Mouse (Mus musculus) hindbrain, embryonic 15.5 days (tissue): ENCODE measurements at regions not wholly inside any gene's neighbourhood (a gene's known extent, or its start where the extent isn't known, plus 50 kb on each side); places are given as distances from the start of the nearest gene placed in this dataset.

ENCODE experiments used
- ATAC-seq: fragments of 200-750 bp; cut with Nextera tagmentation; 2 replicates; pipeline ENCODE4 v1.8.0; 2017; ENCODE audit warnings: low read depth, moderate number of reproducible peaks, moderate TSS enrichment; ENCODE audit not compliant: low FRiP score
- H3K27ac ChIP-seq: fragments of 300-500 bp; sonication (generic); replicated peaks from 2 replicates; pipeline ENCODE4 v1.5.1; 2015; ENCODE audit warnings: mild to moderate bottlenecking, inconsistent platforms
- H3K27me3 ChIP-seq: fragments of 300-500 bp; sonication (generic); 2 replicates; pipeline ENCODE4 v1.6.1; 2015; ENCODE audit warnings: control low read depth, inconsistent platforms
- H3K36me3 ChIP-seq: fragments of 300-500 bp; sonication (generic); 2 replicates; pipeline ENCODE4 v1.6.1; 2015; ENCODE audit warnings: control low read depth, inconsistent platforms
- H3K4me1 ChIP-seq: fragments of 300-500 bp; sonication (generic); replicated peaks from 2 replicates; pipeline ENCODE4 v1.6.1; 2015; ENCODE audit warnings: control low read depth, inconsistent platforms
- H3K4me2 ChIP-seq: fragments of 300-500 bp; sonication (generic); 2 replicates; pipeline ENCODE4 v1.6.1; 2015; ENCODE audit warnings: moderate library complexity, mild to moderate bottlenecking, inconsistent platforms
- H3K4me3 ChIP-seq: fragments of 300-500 bp; sonication (generic); 2 replicates; pipeline ENCODE4 v1.5.1; 2015; ENCODE audit warnings: mild to moderate bottlenecking, inconsistent platforms
- H3K9ac ChIP-seq: fragments of 300-500 bp; sonication (generic); 2 replicates; pipeline ENCODE4 v1.6.1; 2015; ENCODE audit warnings: inconsistent platforms
- H3K9me3 ChIP-seq: fragments of 300-500 bp; sonication (generic); 2 replicates; pipeline ENCODE4 v1.6.1; 2016; ENCODE audit warnings: control low read depth, inconsistent platforms
- WGBS: fragments of 180-500 bp; shearing (Covaris S2); methylation state at CpG from one replicate; pipeline ENCODE4 v1.1.7; 2015; 5-methylcytosine and 5-hydroxymethylcytosine counted together

DNA sequence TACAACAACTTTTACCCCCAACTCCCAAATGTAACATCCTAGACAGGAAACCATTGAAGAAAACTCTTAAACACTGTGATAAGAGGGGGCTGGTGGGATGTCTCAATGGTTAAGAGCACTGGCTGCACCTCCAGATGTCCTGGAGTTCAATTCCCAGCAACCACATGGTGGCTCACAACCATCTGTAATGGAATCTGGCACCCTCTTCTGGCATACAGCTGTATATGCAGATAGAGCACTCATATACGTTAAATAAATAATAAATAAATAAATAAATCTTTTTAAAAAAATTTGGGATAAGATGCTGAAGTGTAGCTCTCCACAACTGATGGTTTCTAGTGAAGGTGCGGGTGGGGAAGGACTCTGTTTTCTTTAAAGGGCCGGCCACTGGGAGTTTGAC lies 69.3 kb downstream of the Kctd15 start:
- H3K4me1 ChIP-seq: no peaks in the 10 kb centered on the region
- H3K4me2 ChIP-seq: no peak overlapping the region
- 95% methylated on average over 3 of the region's 3 CpGs for WGBS
- H3K36me3 ChIP-seq: no peaks in the 10 kb centered on the region
- no peak overlapping the region for H3K4me3 ChIP-seq
- ATAC-seq: no peak
- H3K9me3 ChIP-seq: no peaks in the 10 kb centered on the region
- H3K27ac ChIP-seq: no peak overlapping the region
- H3K27me3 ChIP-seq: no peaks in the 10 kb centered on the region
- no peak overlapping the region for H3K9ac ChIP-seq

DNA sequence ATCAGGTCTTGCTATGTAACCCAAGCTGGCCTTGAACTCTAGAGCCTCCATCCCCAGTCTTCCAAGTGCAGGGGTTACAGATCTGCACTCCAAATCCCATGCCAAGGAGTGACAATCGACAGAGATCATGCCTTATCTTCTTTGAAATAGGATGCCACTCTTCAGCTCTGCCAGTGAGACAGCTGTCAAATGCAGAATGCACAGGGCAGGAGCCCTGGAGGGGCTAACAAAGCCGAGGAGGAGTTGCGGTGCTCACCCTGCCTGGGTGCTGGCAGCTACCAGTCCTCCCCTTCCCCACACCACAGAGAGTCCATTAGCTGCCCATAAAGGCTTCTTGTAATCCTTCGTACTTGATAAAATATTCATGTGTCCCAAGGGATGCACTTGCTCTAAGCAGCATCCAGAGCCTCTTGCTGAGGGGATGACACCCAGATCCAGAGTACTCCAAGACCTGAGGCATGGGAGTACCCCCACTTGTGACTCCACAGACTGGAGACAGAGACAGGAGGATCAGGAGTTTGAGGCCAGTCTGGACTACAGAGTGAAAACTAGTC lies 71.1 kb downstream of the Kctd15 start:
- Histone ChIP-seq H3K27me3 (no peaks in the 10 kb centered on the region), H3K4me2 (no peak overlapping the region), H3K4me1 (no peaks in the 10 kb centered on the region), H3K9ac (no peak overlapping the region), H3K36me3 (no peaks in the 10 kb centered on the region), H3K4me3 (no peak overlapping the region), H3K9me3 (no peaks in the 10 kb centered on the region), H3K27ac (no peak overlapping the region)
- ATAC-seq: no peak
- WGBS: 54% methylated on average over 4 of the region's 4 CpGs

DNA sequence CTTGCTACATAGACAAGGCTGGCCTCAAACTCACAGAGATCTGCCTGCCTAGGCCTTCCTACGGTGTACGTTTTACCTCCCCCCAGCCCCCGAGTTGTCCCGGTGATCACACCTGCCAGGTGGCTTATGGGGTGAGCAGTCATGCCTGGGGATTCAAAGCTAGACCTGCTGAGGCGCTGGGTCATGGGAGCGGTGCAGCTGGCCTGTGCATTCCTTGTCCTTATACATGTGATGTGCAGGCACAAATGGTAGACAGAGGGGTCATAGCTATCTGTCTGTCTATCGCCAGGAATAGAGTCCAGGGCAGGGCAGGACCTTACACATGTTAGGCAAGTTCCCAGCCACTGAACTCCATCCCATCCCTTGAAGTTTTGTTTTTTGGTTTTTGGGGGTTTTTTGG lies 71.7 kb downstream of the Kctd15 start:
- H3K9me3 ChIP-seq: no peaks in the 10 kb centered on the region
- WGBS: 94% methylated on average over 7 of the region's 7 CpGs
- no peak overlapping the region for H3K27ac ChIP-seq
- no peaks in the 10 kb centered on the region for H3K4me1 ChIP-seq
- H3K4me3 ChIP-seq: no peak overlapping the region
- no peak overlapping the region for H3K9ac ChIP-seq
- no peak for ATAC-seq
- H3K36me3 ChIP-seq: no peaks in the 10 kb centered on the region
- H3K4me2 ChIP-seq: no peak overlapping the region
- no peaks in the 10 kb centered on the region for H3K27me3 ChIP-seq

DNA sequence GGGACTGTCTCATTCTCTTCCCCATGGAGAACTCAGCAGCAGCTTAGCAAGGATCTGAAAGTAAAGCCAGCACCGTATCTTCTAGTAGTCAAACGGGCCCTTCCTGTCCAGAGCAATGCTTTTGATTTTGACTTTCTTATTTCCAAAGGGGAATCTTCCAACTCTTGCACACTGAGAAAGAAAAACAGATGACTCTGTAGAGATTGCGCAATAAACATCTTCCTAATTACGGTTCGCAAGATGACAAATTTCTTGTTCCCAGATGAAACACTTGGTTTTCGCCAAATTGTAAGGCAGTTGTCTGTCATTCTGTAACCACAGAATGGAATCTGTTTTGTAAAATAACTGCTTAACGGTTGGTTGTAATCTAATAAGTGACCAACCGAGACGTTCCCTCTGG lies 75.7 kb downstream of the Kctd15 start:
- WGBS: 93% methylated on average over 9 of the region's 9 CpGs
- no peaks in the 10 kb centered on the region for H3K4me1 ChIP-seq
- no peak for ATAC-seq

DNA sequence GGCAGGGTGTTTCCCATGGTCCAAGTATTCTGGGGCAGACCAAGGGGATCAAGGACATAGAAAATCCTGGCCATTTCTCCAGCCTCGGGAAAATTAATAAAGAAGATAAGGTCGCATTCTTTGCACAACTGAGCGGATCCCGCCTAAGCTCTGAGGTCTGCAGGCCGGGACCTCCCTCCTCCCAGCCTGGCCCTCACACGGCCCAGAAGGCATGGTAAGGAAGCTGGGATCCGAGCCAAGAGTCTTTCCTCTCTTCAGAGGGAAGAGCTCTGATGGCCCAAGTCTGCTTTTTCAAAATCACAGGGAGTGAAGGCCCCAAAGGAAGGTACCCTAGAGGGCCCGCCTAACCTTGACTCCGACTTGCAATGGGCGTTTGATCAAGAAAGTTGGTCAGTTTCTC lies 85.2 kb downstream of the Kctd15 start:
- peak; percentile 21; the same call in 1 of the 2 replicates for ATAC-seq
- Histone ChIP-seq H3K9ac (no peak overlapping the region), H3K4me1 (peaks cover 19% of the 10 kb centered on the region), H3K4me2 (peak overlapping the region; percentile 57; the same call in 1 of the 2 replicates), H3K27ac (no peak overlapping the region), H3K4me3 (no peak overlapping the region), H3K36me3 (no peaks in the 10 kb centered on the region), H3K27me3 (no peaks in the 10 kb centered on the region), H3K9me3 (no peaks in the 10 kb centered on the region)
- WGBS: 45% methylated on average over 10 of the region's 10 CpGs

More for the DNA sequence above, 75.7 kb downstream of the Kctd15 start:
- no peaks in the 10 kb centered on the region for H3K36me3 ChIP-seq
- no peak overlapping the region for H3K4me2 ChIP-seq
- no peak overlapping the region for H3K27ac ChIP-seq
- no peaks in the 10 kb centered on the region for H3K9me3 ChIP-seq
- no peak overlapping the region for H3K9ac ChIP-seq
- H3K27me3 ChIP-seq: no peaks in the 10 kb centered on the region
- H3K4me3 ChIP-seq: no peak overlapping the region

DNA sequence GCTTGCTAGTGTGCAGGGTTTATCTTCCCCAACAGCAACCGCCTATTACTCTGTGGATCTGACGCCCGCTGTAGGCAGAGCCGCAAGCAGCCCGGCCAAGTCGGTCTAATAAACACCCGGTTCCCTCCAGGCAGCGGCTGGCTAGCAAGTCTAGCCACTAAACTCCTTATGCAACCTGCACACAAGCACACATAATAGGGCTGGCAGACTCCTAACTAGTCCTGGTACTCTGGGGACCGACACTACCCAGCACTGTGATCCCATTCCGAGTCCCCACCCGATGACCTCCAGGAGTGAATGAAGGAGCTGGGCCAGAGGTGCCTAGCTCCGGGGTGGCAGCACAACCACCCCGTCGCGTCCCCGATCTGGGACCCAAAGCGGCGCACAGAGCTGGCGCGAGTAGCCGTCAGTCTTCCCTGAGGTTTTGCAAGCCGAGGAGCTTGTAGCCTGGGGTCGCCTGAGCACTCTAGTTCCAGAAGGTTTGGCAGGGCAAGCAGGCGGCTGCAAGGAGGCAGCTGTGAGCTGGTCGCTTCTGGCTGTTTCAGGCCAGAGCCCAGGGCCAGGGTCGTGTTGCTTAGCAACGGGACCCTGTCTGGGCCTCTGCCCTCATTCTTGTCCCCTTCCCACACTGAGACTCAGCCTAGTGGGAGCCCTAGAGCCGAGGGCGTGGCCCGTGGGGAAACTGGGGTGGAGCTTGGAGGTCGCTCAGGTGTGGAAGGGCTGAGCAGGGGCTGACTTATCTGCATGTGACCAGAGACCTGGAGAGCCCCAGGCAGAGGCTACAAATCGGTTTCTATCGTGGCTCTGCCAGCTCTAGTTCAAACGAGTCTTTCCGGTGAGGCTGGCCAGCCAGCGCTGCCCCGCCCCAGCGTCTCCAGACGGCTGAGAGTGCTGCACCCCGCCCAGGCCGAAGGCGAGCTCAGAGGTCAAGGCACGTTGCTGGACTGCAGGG lies 86.1 kb downstream of the Kctd15 start:
- peak overlapping the region; percentile 57 for H3K4me2 ChIP-seq
- ATAC-seq: peak; percentile 84
- WGBS: 2% methylated on average over 43 of the region's 43 CpGs

DNA sequence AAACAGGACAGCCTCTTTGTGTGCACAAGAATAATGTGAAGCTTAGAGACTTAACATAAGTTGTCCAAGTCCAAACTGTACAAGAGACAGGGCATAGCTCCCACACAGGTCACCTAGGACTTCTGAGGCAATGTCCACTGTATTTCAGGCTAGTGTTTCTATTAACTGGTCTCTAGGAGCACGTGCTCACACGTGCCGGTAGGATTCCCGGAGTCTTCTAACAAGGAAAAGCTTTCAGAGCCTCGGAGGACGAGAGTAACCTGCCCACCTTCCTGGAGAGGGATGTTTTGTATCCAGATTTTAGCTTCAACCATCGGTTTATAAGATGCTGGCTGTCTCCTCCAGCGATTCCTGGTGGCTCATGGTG lies 86.8 kb downstream of the Kctd15 start:
- Histone ChIP-seq H3K9me3 (no peaks in the 10 kb centered on the region), H3K4me2 (peak overlapping the region; percentile 57), H3K9ac (0 out of 2 replicates have a peak overlapping the region, but pooled peaks have one; percentile 3), H3K4me3 (peak overlapping the region; percentile 28; the same call in 1 of the 2 replicates), H3K27me3 (no peaks in the 10 kb centered on the region), H3K36me3 (no peaks in the 10 kb centered on the region), H3K4me1 (peaks cover 19% of the 10 kb centered on the region), H3K27ac (no peak overlapping the region)
- ATAC-seq: no peak
- WGBS: 15% methylated on average over 8 of the region's 8 CpGs

More for the DNA sequence above, 86.1 kb downstream of the Kctd15 start:
- no peaks in the 10 kb centered on the region for H3K27me3 ChIP-seq
- peak overlapping the region; percentile 25 for H3K9ac ChIP-seq
- H3K27ac ChIP-seq: peak overlapping the region; percentile 32; the same call in 1 of the 2 replicates
- H3K9me3 ChIP-seq: no peaks in the 10 kb centered on the region
- no peaks in the 10 kb centered on the region for H3K36me3 ChIP-seq
- H3K4me1 ChIP-seq: peaks cover 19% of the 10 kb centered on the region
- H3K4me3 ChIP-seq: peak overlapping the region; percentile 28

DNA sequence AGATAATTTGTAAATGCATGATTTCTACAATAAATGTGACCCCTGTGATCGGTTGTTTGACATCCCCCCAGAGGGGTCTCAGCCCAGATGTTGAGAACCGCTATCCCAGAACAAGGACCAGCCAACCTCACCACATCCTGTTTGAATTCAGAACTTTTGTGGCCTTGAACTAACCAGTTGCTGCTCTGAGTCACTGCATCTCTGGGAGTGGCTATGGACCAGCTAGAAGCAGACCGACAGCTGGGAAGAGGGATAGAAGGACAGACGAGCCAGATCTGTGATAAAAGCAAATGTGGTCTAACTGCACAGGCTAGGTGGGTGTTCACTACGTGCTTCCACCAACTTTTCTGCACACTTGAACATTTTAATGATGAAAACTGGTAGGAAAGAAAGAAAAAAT lies 89.0 kb downstream of the Kctd15 start:
- 76% methylated on average over 5 of the region's 5 CpGs for WGBS
- no peak overlapping the region for H3K27ac ChIP-seq
- no peak overlapping the region for H3K9ac ChIP-seq
- H3K4me2 ChIP-seq: no peak overlapping the region
- no peaks in the 10 kb centered on the region for H3K27me3 ChIP-seq
- no peaks in the 10 kb centered on the region for H3K9me3 ChIP-seq
- no peak overlapping the region for H3K4me3 ChIP-seq
- H3K4me1 ChIP-seq: peaks cover 19% of the 10 kb centered on the region
- no peaks in the 10 kb centered on the region for H3K36me3 ChIP-seq
- no peak for ATAC-seq

DNA sequence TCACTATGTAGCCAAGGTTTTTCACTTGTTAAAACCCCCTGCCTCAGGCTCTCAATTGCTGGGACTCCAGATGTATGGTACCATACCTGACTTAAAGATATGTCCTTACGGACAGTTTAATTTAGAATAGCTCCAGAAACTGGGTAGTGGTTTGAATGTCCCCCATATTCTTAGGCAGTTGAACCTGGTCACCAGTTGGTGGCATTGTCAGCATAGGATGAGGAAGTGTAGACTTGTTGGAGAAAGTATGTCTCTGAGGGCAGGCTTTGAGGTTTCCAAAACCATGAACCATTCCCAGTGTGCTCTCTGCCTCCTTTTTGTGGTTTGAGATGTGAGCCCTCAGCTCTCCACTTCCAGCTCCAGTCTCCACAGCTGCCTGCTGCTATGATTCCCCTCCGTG lies 94.4 kb downstream of the Kctd15 start:
- Histone ChIP-seq H3K4me2 (no peak overlapping the region), H3K4me1 (no peaks in the 10 kb centered on the region), H3K36me3 (no peaks in the 10 kb centered on the region), H3K9ac (no peak overlapping the region), H3K9me3 (no peaks in the 10 kb centered on the region), H3K4me3 (no peak overlapping the region), H3K27ac (no peak overlapping the region), H3K27me3 (no peaks in the 10 kb centered on the region)
- WGBS: 83% methylated on average over 2 of the region's 2 CpGs
- ATAC-seq: no peak

DNA sequence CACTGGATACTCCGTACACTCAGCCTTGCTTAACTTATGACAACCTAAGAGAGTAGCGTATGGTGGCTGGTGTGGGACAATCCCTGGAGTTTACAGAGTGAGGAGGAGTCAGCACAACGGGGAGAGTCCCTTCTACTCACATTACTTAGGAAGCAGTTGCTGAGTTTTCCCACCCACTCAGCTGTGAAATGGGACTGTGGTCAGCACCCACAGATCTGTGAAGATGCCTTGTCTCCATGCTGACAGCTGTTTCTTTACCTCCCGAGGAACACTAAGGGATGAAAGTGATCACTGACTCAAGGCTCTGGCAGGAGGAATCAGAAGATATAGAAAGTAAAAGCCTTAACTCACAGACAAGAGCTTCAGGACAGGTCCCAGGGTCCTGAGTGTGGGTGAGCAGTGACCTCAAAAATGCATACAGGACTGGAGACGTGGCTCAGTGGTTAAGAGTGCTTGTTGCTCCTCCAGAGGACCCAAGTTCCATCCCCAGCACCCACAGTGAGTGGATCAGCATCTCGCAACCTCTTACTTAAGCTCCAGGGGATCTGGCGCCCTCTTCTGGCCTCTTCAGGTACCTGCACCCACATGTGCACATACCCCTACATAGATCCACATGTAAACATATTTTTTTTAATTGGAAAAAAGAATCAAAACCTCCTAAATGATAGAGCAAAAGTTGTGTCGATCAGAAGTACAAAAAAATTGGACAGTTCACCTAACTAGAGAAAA lies 97.8 kb downstream of the Kctd15 start:
- H3K4me2 ChIP-seq: no peak overlapping the region
- no peak overlapping the region for H3K4me3 ChIP-seq
- H3K27me3 ChIP-seq: no peaks in the 10 kb centered on the region
- H3K9me3 ChIP-seq: no peaks in the 10 kb centered on the region
- no peak overlapping the region for H3K27ac ChIP-seq
- ATAC-seq: no peak
- no peak overlapping the region for H3K9ac ChIP-seq
- WGBS: 88% methylated on average over 8 of the region's 8 CpGs
- no peaks in the 10 kb centered on the region for H3K4me1 ChIP-seq
- no peaks in the 10 kb centered on the region for H3K36me3 ChIP-seq

DNA sequence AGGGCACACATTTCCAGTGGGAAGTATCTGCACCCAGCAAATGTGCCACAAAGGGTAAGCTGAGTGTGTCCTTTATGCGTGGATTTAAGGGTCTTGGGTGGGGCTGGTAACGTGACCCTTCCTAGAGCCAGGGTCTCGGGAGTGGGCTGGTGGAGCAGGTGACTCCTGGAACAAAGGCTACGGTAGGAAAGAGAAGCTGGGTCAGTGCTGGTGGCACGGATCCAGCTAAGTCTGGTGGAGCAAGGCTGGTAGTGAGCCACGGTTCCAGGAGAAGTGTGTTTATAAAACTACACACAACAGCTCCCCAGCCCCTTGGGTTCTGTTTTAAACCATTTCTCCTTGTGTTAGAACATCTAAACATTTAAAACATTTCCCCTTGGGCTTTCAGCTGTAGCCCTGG lies 101.3 kb downstream of the Kctd15 start:
- Histone ChIP-seq H3K4me3 (no peak overlapping the region), H3K36me3 (no peaks in the 10 kb centered on the region), H3K27me3 (no peaks in the 10 kb centered on the region), H3K4me1 (no peaks in the 10 kb centered on the region), H3K4me2 (no peak overlapping the region), H3K9me3 (no peaks in the 10 kb centered on the region), H3K27ac (no peak overlapping the region), H3K9ac (no peak overlapping the region)
- ATAC-seq: no peak
- WGBS: 79% methylated on average over 6 of the region's 6 CpGs
